Mouse (Mus musculus) bone marrow, adult 2 months (tissue): Measurements from ENCODE around the gene Agpat2. TPM values are rescaled to one million over a fixed set of nuclear protein-coding genes. Genes with fewer than 3 reads are reported as not detected.

Experiments used
- H3K27ac ChIP-seq: fragments of 200-500 bp; 2 replicates; pipeline ENCODE4 v1.5.1; 2012; ENCODE audit warnings: low read depth, mild to moderate bottlenecking, control low read depth, inconsistent platforms, low read length; ENCODE audit not compliant: control insufficient read depth, poor library complexity, insufficient read depth
- H3K4me1 ChIP-seq: fragments of 200-500 bp; 2 replicates; pipeline ENCODE4 v1.6.1; 2011; ENCODE audit warnings: low read length; ENCODE audit not compliant: control insufficient read depth, insufficient read depth
- H3K4me3 ChIP-seq: fragments of 200-500 bp; replicated peaks from 2 replicates; pipeline ENCODE3; 2011; ENCODE audit warnings: mild to moderate bottlenecking, low read depth, low read length, control low read depth; ENCODE audit not compliant: control insufficient read depth
- CTCF ChIP-seq: fragments of 200-500 bp; IDR thresholded peaks from 2 replicates; pipeline ENCODE4 v1.5.1; 2011; ENCODE audit warnings: low read length, control low read depth; ENCODE audit not compliant: control insufficient read depth, insufficient read depth
- POLR2A ChIP-seq: fragments of 200-500 bp; IDR thresholded peaks from 2 replicates; pipeline ENCODE4 v1.6.1; 2011; ENCODE audit warnings: low read depth, mild to moderate bottlenecking, control low read depth, low read length, borderline replicate concordance; ENCODE audit not compliant: control insufficient read depth
- WGBS: fragments of 180-500 bp; shearing (Covaris S2); methylation state at CpG from one replicate; pipeline ENCODE4 v1.1.7; 2018; 5-methylcytosine and 5-hydroxymethylcytosine counted together
- polyA plus RNA-seq: library from polyadenylated mRNA; stranded (reverse); fragments of >200 nt; gene quantifications from 2 replicates; pipeline ENCODE4 v1.2.4, GENCODE M21; 2011; ENCODE audit warnings: low replicate concordance; ENCODE audit not compliant: missing spikeins, insufficient read depth, insufficient read length

Gene Agpat2
- polyA plus RNA-seq, 1 experiment, result 32.5 TPM

GRCm38 (mm10) chr2:26544265-26544664 lies 60.0 kb downstream of the Agpat2 start:
- H3K4me3 ChIP-seq, result no peak overlapping the region
- peaks cover 3% of the 10 kb centered on the region; the same call in 1 of the 2 replicates for H3K4me1 ChIP-seq
- 59% methylated on average over 3 of the region's 3 CpGs for WGBS
- H3K27ac ChIP-seq, result no peak overlapping the region
- no peak for TF ChIP-seq POLR2A
- TF ChIP-seq CTCF, result no peak

GRCm38 (mm10) chr2:26543768-26544167 lies 60.4 kb downstream of the Agpat2 start:
- Histone ChIP-seq H3K4me3 (no peak overlapping the region), H3K27ac (no peak overlapping the region), H3K4me1 (peaks cover 2% of the 10 kb centered on the region; the same call in 1 of the 2 replicates)
- TF ChIP-seq POLR2A (no peak), CTCF (no peak)
- 75% methylated on average over 8 of the region's 8 CpGs for WGBS

GRCm38 (mm10) chr2:26543155-26543554 lies 61.1 kb downstream of the Agpat2 start:
- H3K4me1 ChIP-seq, result no peaks in the 10 kb centered on the region; the same call in 1 of the 2 replicates
- no peak overlapping the region for H3K4me3 ChIP-seq
- TF ChIP-seq CTCF (no peak), POLR2A (no peak)
- H3K27ac ChIP-seq, result no peak overlapping the region
- WGBS, result 57% methylated on average over 4 of the region's 4 CpGs

Other genes starting within 250 kb of the Agpat2 start
- gene Card9, start 243.5 kb downstream of the Agpat2 start, polyA plus RNA-seq, result 67.0 and 199 TPM in 2 replicates
- gene Snapc4, start 223.8 kb downstream of the Agpat2 start, polyA plus RNA-seq, result 25.2 and 42.6 TPM in 2 replicates
- 56.8 and 78.4 TPM in 2 replicates for gene Entr1, start 215.1 kb downstream of the Agpat2 start, polyA plus RNA-seq
- gene Pmpca, start 215.1 kb downstream of the Agpat2 start, polyA plus RNA-seq, result 25.5 and 34.2 TPM in 2 replicates
- 10.7 and 21.5 TPM in 2 replicates for gene Inpp5e, start 195.2 kb downstream of the Agpat2 start, polyA plus RNA-seq
- gene Sec16a, start 159.2 kb downstream of the Agpat2 start, polyA plus RNA-seq, result 5.8 and 30.1 TPM in 2 replicates
- 21.8 and 36.9 TPM in 2 replicates for gene Notch1, start 87.8 kb downstream of the Agpat2 start, polyA plus RNA-seq
- gene Egfl7, start 24.4 kb downstream of the Agpat2 start, polyA plus RNA-seq, result 91.0 and 128 TPM in 2 replicates
- not detected in 2 replicates for gene Gm20532, start 17.8 kb downstream of the Agpat2 start, polyA plus RNA-seq
- 0.99 and 4.2 TPM in 2 replicates for gene Fam69b, start 24.0 kb upstream of the Agpat2 start, polyA plus RNA-seq
- gene Lcn4, start 66.9 kb upstream of the Agpat2 start, polyA plus RNA-seq, result not detected in 2 replicates